Mouse (Mus musculus): ENCODE measurements around the gene Homer1. TPM values are rescaled to one million over a fixed set of nuclear protein-coding genes. Genes with fewer than 3 reads are reported as not detected.
A peak's percentile ranks its signal among the peaks of the same experiment; 100 is the strongest.

The Homer1 gene
- polyA plus RNA-seq, 1 experiment from 2014 or later: 13.9 TPM

GRCm38 (mm10) chr13:93378493-93378892 is 79.1 kb downstream of the Homer1 start:
- WGBS: 90% methylated on average over 1 of the region's 1 CpGs

GRCm38 (mm10) chr13:93380399-93381063 is 81.1 kb downstream of the Homer1 start:
- WGBS: 95% methylated on average over 8 of the region's 8 CpGs
- no peaks in the 10 kb centered on the region for H3K4me1 ChIP-seq
- no peak overlapping the region for H3K4me2 ChIP-seq
- no peaks in the 10 kb centered on the region for H3K27me3 ChIP-seq (replicated peaks)
- no peaks in the 10 kb centered on the region; the same call in 1 of the 2 replicates for H3K36me3 ChIP-seq
- no peak for ATAC-seq (ENCODE audit: low FRiP score)
- H3K4me3 ChIP-seq (replicated peaks): no peak overlapping the region
- no peak overlapping the region for H3K27ac ChIP-seq (replicated peaks)
- no peaks in the 10 kb centered on the region for H3K9me3 ChIP-seq (replicated peaks)
- no peak overlapping the region for H3K9ac ChIP-seq (replicated peaks)

More at GRCm38 (mm10) chr13:93378493-93378892, 79.1 kb downstream of the Homer1 start:
- no peaks in the 10 kb centered on the region for H3K4me1 ChIP-seq
- no peaks in the 10 kb centered on the region for H3K9me3 ChIP-seq (replicated peaks)
- H3K4me2 ChIP-seq: no peak overlapping the region
- H3K36me3 ChIP-seq: no peaks in the 10 kb centered on the region; the same call in 1 of the 2 replicates
- no peak for ATAC-seq (ENCODE audit: low FRiP score)
- H3K27ac ChIP-seq (replicated peaks): no peak overlapping the region
- no peak overlapping the region for H3K4me3 ChIP-seq (replicated peaks)
- no peaks in the 10 kb centered on the region for H3K27me3 ChIP-seq (replicated peaks)
- H3K9ac ChIP-seq (replicated peaks): no peak overlapping the region

GRCm38 (mm10) chr13:93381301-93381700 is 81.9 kb downstream of the Homer1 start:
- ATAC-seq (ENCODE audit: low FRiP score): no peak
- H3K4me3 ChIP-seq (replicated peaks): no peak overlapping the region
- no peak overlapping the region for H3K27ac ChIP-seq (replicated peaks)
- H3K4me2 ChIP-seq: no peak overlapping the region
- 87% methylated on average over 1 of the region's 1 CpGs for whole genome bisulfite sequencing
- no peaks in the 10 kb centered on the region for H3K4me1 ChIP-seq
- H3K9ac ChIP-seq (replicated peaks): no peak overlapping the region
- H3K36me3 ChIP-seq: no peaks in the 10 kb centered on the region; the same call in 1 of the 2 replicates
- H3K9me3 ChIP-seq (replicated peaks): no peaks in the 10 kb centered on the region
- H3K27me3 ChIP-seq (replicated peaks): no peaks in the 10 kb centered on the region

- no peak overlapping the region for H3K27ac ChIP-seq (replicated peaks)
- no peaks in the 10 kb centered on the region for H3K9me3 ChIP-seq (replicated peaks)
- H3K36me3 ChIP-seq: no peaks in the 10 kb centered on the region; the same call in 1 of the 2 replicates
- no peaks in the 10 kb centered on the region for H3K4me1 ChIP-seq
- 96% methylated on average over 5 of the region's 5 CpGs for WGBS
- no peak overlapping the region for H3K4me2 ChIP-seq
- H3K27me3 ChIP-seq (replicated peaks): no peaks in the 10 kb centered on the region
- no peak overlapping the region for H3K9ac ChIP-seq (replicated peaks)
- no peak overlapping the region for H3K4me3 ChIP-seq (replicated peaks)
- no peak for ATAC-seq (ENCODE audit: low FRiP score)
Observed at GRCm38 (mm10) chr13:93383092-93383491, 83.7 kb downstream of the Homer1 start.

GRCm38 (mm10) chr13:93383620-93384019 is 84.2 kb downstream of the Homer1 start:
- no peak for ATAC-seq (ENCODE audit: low FRiP score)
- 95% methylated on average over 2 of the region's 2 CpGs for WGBS
- Histone ChIP-seq H3K9me3 (replicated peaks) (no peaks in the 10 kb centered on the region), H3K9ac (replicated peaks) (no peak overlapping the region), H3K4me1 (no peaks in the 10 kb centered on the region), H3K27ac (replicated peaks) (no peak overlapping the region), H3K4me2 (no peak overlapping the region), H3K27me3 (replicated peaks) (no peaks in the 10 kb centered on the region), H3K4me3 (replicated peaks) (no peak overlapping the region), H3K36me3 (no peaks in the 10 kb centered on the region; the same call in 1 of the 2 replicates)

GRCm38 (mm10) chr13:93384481-93384880 is 85.0 kb downstream of the Homer1 start:
- Histone ChIP-seq H3K4me3 (replicated peaks) (no peak overlapping the region), H3K27ac (replicated peaks) (no peak overlapping the region), H3K27me3 (replicated peaks) (no peaks in the 10 kb centered on the region), H3K9ac (replicated peaks) (no peak overlapping the region), H3K36me3 (no peaks in the 10 kb centered on the region; the same call in 1 of the 2 replicates), H3K9me3 (replicated peaks) (no peaks in the 10 kb centered on the region), H3K4me1 (no peaks in the 10 kb centered on the region), H3K4me2 (no peak overlapping the region)
- no peak for ATAC-seq (ENCODE audit: low FRiP score)
- WGBS: 73% methylated on average over 1 of the region's 1 CpGs

GRCm38 (mm10) chr13:93385147-93385546 is 85.7 kb downstream of the Homer1 start:
- 63% methylated on average over 1 of the region's 1 CpGs for WGBS
- Histone ChIP-seq H3K9me3 (replicated peaks) (no peaks in the 10 kb centered on the region), H3K4me1 (no peaks in the 10 kb centered on the region), H3K4me2 (no peak overlapping the region), H3K9ac (replicated peaks) (no peak overlapping the region), H3K27me3 (replicated peaks) (no peaks in the 10 kb centered on the region), H3K27ac (replicated peaks) (no peak overlapping the region), H3K4me3 (replicated peaks) (no peak overlapping the region), H3K36me3 (no peaks in the 10 kb centered on the region; the same call in 1 of the 2 replicates)
- no peak for ATAC-seq (ENCODE audit: low FRiP score)

GRCm38 (mm10) chr13:93387440-93387839 is 88.0 kb downstream of the Homer1 start:
- no peak overlapping the region for H3K9ac ChIP-seq (replicated peaks)
- no peak overlapping the region for H3K4me2 ChIP-seq
- no peaks in the 10 kb centered on the region for H3K4me1 ChIP-seq
- H3K27me3 ChIP-seq (replicated peaks): no peaks in the 10 kb centered on the region
- no peak overlapping the region for H3K4me3 ChIP-seq (replicated peaks)
- WGBS: 75% methylated on average over 5 of the region's 5 CpGs
- ATAC-seq (ENCODE audit: low FRiP score): no peak
- no peaks in the 10 kb centered on the region for H3K9me3 ChIP-seq (replicated peaks)
- no peak overlapping the region for H3K27ac ChIP-seq (replicated peaks)
- 0 out of 2 replicates have a peak, but pooled peaks cover 5% of the 10 kb centered on the region for H3K36me3 ChIP-seq

- H3K9ac ChIP-seq (replicated peaks): no peak overlapping the region
- no peaks in the 10 kb centered on the region for H3K27me3 ChIP-seq (replicated peaks)
- H3K36me3 ChIP-seq: peaks cover 8% of the 10 kb centered on the region
- ATAC-seq (ENCODE audit: low FRiP score): no peak
- H3K27ac ChIP-seq (replicated peaks): no peak overlapping the region
- H3K9me3 ChIP-seq (replicated peaks): no peaks in the 10 kb centered on the region
- no peak overlapping the region for H3K4me3 ChIP-seq (replicated peaks)
- H3K4me1 ChIP-seq: no peaks in the 10 kb centered on the region
- H3K4me2 ChIP-seq: no peak overlapping the region
- WGBS: 71% methylated on average over 7 of the region's 7 CpGs
Observed at GRCm38 (mm10) chr13:93388594-93389241, 89.3 kb downstream of the Homer1 start.

- WGBS: 35% methylated on average over 2 of the region's 2 CpGs
- no peak for ATAC-seq (ENCODE audit: low FRiP score)
Observed at GRCm38 (mm10) chr13:93389242-93389625, 89.8 kb downstream of the Homer1 start.

GRCm38 (mm10) chr13:93399710-93400216 is 100.3 kb downstream of the Homer1 start:
- H3K9ac ChIP-seq (replicated peaks): no peak overlapping the region

More at GRCm38 (mm10) chr13:93389242-93389625, 89.8 kb downstream of the Homer1 start:
- Histone ChIP-seq H3K27ac (replicated peaks) (0 out of 2 replicates have a peak overlapping the region, but pooled peaks have one; percentile 18), H3K4me1 (no peaks in the 10 kb centered on the region), H3K9ac (replicated peaks) (no peak overlapping the region), H3K36me3 (peaks cover 13% of the 10 kb centered on the region), H3K4me3 (replicated peaks) (no peak overlapping the region), H3K9me3 (replicated peaks) (no peaks in the 10 kb centered on the region), H3K27me3 (replicated peaks) (no peaks in the 10 kb centered on the region), H3K4me2 (no peak overlapping the region)

GRCm38 (mm10) chr13:93401947-93402346 is 102.5 kb downstream of the Homer1 start:
- Histone ChIP-seq H3K27ac (replicated peaks) (no peak overlapping the region), H3K9me3 (replicated peaks) (no peaks in the 10 kb centered on the region), H3K4me1 (no peaks in the 10 kb centered on the region), H3K4me2 (no peak overlapping the region), H3K36me3 (peaks cover 17% of the 10 kb centered on the region), H3K27me3 (replicated peaks) (no peaks in the 10 kb centered on the region), H3K9ac (replicated peaks) (no peak overlapping the region), H3K4me3 (replicated peaks) (no peak overlapping the region)
- WGBS: 95% methylated on average over 7 of the region's 7 CpGs
- no peak for ATAC-seq (ENCODE audit: low FRiP score)

More at GRCm38 (mm10) chr13:93399710-93400216, 100.3 kb downstream of the Homer1 start:
- no peak overlapping the region for H3K4me2 ChIP-seq
- H3K27me3 ChIP-seq (replicated peaks): no peaks in the 10 kb centered on the region
- ATAC-seq (ENCODE audit: low FRiP score): no peak
- no peak overlapping the region for H3K27ac ChIP-seq (replicated peaks)
- no peaks in the 10 kb centered on the region for H3K9me3 ChIP-seq (replicated peaks)
- 84% methylated on average over 5 of the region's 5 CpGs for WGBS
- H3K4me1 ChIP-seq: no peaks in the 10 kb centered on the region
- peaks cover 24% of the 10 kb centered on the region for H3K36me3 ChIP-seq
- H3K4me3 ChIP-seq (replicated peaks): no peak overlapping the region
